Mouse (Mus musculus) spleen, adult 2 months (tissue): ENCODE data around the gene Adat1. TPM values are rescaled to one million over a fixed set of nuclear protein-coding genes. Genes with fewer than 3 reads are reported as not detected.

Source experiments
- DNase-seq, 2 experiments: peaks; one replicate each; pipeline versions ENCODE4 v3.0.0 to v3.0.0-alpha.2; 2012 to 2021; ENCODE audit warnings: low spot score in 2 of 2, low read depth in 1 of 2
- H3K27ac ChIP-seq: fragments of 200-500 bp; 2 replicates; pipeline ENCODE4 v1.5.1; 2012; ENCODE audit warnings: low read length, inconsistent platforms; ENCODE audit not compliant: insufficient read depth
- H3K27me3 ChIP-seq: fragments of 200-500 bp; 2 replicates; pipeline ENCODE4 v1.6.1; 2012; ENCODE audit warnings: mild to moderate bottlenecking, moderate library complexity, low read length, inconsistent platforms; ENCODE audit not compliant: control insufficient read depth, insufficient read depth
- H3K36me3 ChIP-seq: fragments of 200-500 bp; 2 replicates; pipeline ENCODE4 v1.6.1; 2012; ENCODE audit warnings: mild to moderate bottlenecking, low read length, inconsistent platforms; ENCODE audit not compliant: control insufficient read depth, insufficient read depth
- H3K4me1 ChIP-seq: fragments of 200-500 bp; 2 replicates; pipeline ENCODE4 v1.6.1; 2011; ENCODE audit warnings: inconsistent platforms; ENCODE audit not compliant: control insufficient read depth, insufficient read depth, insufficient read length
- H3K4me3 ChIP-seq: fragments of 200-500 bp; 2 replicates; pipeline ENCODE4 v1.5.1; 2011; ENCODE audit warnings: mild to moderate bottlenecking, inconsistent platforms; ENCODE audit not compliant: insufficient read depth, insufficient read length; ENCODE audit errors: extremely low read depth
- CTCF ChIP-seq: fragments of 200-500 bp; IDR thresholded peaks from 2 replicates; pipeline ENCODE4 v1.5.1; 2011; ENCODE audit warnings: mild to moderate bottlenecking, inconsistent platforms; ENCODE audit not compliant: insufficient read depth, insufficient read length, insufficient replicate concordance; ENCODE audit errors: extremely low read depth
- POLR2A ChIP-seq: fragments of 200-500 bp; IDR thresholded peaks from 2 replicates; pipeline ENCODE4 v1.6.1; 2011; ENCODE audit warnings: low read depth, low read length, inconsistent platforms
- WGBS: fragments of 180-500 bp; shearing (Covaris S2); methylation state at CpG from one replicate; pipeline ENCODE4 v1.1.7; 2018; 5-methylcytosine and 5-hydroxymethylcytosine counted together
- polyA plus RNA-seq: library from polyadenylated mRNA; depleted of rRNA; stranded (reverse); fragments of >200 nt; gene quantifications from 2 replicates; pipeline ENCODE4 v1.2.3, GENCODE M21; 2012

Adat1 gene
- polyA plus RNA-seq, 1 experiment = 2.6 TPM

DNA sequence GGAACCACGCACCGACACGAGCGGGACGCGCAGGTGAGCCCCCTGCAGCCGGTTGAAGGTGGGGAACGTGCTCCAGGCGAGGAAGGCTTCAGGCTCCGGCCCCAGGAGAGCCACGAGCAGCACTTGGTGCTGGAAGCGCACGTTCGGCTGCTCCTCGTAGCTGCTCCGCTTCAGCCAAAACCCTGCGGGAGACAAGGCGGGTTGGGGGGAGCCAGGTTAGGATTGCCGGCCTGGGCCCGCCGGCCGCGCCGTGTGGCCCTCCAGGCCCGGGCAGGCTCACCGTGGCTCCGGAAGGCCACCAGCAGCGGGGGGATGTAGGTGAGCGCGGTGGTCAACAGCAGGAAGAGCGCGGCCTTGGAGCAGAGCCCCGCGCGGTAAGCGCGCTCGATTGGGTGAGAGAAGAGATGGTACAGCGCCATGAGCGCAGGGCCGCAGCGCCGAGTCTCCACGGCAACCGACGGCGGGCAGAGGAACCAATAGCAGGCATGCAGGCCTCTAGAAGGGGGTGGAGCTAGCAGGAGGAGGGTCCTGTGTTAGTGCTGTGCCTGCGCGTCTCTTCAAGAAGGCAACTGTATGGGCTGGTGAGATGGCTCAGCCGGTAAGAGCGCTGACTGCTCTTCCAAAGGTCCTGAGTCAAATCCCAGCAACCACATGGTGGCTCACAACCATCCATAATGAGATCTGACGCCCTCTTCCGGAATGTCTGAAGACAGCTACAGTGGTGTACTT, 58.6 kb downstream of the Adat1 start, which contains the start of gene Tmem231:
TSS of gene Tmem231 (minus strand) at position 534 of the 729 bp plus-strand sequence.
- H3K36me3 ChIP-seq = no peaks in the 10 kb centered on the region
- no peaks in the 10 kb centered on the region for H3K27me3 ChIP-seq
- H3K4me1 ChIP-seq = peaks cover 6% of the 10 kb centered on the region
- 4% methylated on average over 52 of the region's 53 CpGs for WGBS
- peak; percentile 76 to 88 for DNase-seq
- H3K4me3 ChIP-seq = peak within 1 kb of the TSS; percentile 73
- no peak within 1 kb of the TSS; the same call in 1 of the 2 replicates for H3K27ac ChIP-seq
- TF ChIP-seq POLR2A = no peak
- TF ChIP-seq CTCF = no peak

DNA sequence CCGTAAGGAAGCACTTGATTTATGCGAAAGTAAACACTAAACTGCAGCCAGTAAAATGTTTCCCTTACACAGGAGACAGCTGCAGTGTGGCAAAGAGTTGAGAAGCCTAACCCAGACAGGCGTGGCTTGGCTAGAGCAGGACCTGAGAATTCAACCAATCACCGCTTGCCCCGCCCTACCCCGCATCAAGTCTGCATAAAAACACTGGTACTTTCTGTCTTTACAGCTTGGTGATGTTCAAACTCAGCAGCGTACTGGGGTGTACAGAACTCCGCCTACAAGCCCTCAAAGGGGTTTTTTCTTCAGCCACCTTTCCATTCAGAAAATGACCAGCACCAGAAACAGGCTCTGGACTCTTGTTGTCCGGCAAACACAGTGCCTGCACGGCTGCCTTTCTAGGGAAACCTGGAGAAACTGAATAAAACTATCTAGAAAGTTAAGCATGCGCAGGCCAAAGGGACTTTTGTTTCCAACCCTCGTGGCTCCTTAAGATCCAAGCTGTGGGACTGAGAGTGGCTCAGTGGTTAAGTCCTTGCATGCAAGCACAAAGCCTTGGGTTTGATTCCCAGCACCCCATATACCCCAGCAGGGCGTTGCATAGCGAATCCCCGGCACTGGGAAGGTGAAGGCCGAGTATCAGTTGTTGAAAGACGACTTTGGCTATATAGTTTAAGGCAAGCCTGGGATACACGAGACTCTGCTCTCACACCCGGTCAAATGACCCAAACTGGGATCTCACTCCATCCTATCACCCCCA, 59.3 kb downstream of the Adat1 start:
- H3K27ac ChIP-seq = no peak overlapping the region; the same call in 1 of the 2 replicates
- DNase-seq = peak in 1 of 2 experiments; percentile 39

DNA sequence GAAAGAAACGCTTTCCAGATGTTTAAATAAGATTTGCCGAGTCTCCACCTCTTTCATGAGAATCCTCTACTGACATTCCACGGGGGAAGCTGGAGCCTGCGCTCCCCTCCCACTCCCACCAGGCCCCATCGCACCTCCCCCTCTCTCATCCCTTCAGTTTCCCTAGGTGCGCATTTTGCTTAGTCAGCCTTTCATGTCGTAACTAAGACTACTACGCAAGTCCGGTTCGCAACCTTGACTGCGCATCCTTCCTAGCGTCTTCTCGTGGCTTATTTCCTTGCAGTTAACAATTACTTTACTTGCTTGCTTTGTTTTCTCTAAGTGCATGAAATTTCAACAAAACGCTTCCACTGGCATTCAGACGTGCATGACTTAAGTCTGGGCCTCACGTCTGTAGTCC, 60.4 kb downstream of the Adat1 start:
- no peaks in the 10 kb centered on the region for H3K36me3 ChIP-seq
- 92% methylated on average over 16 of the region's 16 CpGs for WGBS
- no peak for DNase-seq
- TF ChIP-seq CTCF (no peak), POLR2A (no peak)
- peaks cover 6% of the 10 kb centered on the region for H3K4me1 ChIP-seq
- no peaks in the 10 kb centered on the region for H3K27me3 ChIP-seq
- H3K4me3 ChIP-seq = no peak overlapping the region
- H3K27ac ChIP-seq = no peak overlapping the region

More for the DNA sequence above, 59.3 kb downstream of the Adat1 start:
- WGBS = 55% methylated on average over 19 of the region's 19 CpGs
- Histone ChIP-seq H3K4me3 (peak overlapping the region; percentile 73), H3K4me1 (peaks cover 6% of the 10 kb centered on the region), H3K36me3 (no peaks in the 10 kb centered on the region), H3K27me3 (no peaks in the 10 kb centered on the region)
- no peak for TF ChIP-seq CTCF
- TF ChIP-seq POLR2A = no peak

DNA sequence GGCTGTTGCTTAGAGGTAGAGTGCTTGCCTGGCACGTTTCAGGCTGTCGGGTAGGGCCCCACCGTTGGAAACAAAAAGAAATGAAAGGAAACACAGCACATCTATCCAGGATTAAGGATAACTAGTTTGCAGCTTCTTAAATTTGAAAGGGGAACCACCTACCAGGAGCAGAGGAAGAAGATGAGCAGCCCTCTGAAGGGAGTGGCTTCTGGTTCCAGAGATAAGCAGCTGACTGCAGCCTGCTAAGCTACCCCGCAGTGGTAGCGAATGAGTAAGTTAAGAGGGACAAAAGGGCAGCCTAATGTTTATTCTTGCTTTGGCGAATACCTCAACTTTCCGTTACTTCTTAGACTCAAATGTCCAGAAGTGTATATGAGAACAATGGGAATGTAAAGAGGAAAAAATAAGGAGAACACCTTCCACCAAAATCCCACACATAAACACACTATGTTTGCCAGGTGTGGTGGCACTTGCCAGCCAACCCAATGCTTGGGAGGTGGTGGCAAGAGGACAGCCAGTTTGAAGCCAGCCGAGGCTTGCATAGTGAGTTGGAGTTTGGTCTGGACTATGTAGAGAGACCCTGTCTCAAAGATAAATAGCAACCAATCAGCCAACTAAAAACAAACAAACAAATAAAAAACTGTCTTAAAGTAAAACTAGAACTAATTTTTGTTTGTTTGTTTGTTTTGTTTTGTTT, 62.3 kb downstream of the Adat1 start:
- H3K4me3 ChIP-seq = no peak overlapping the region
- no peaks in the 10 kb centered on the region for H3K27me3 ChIP-seq
- H3K27ac ChIP-seq = no peak overlapping the region
- no peaks in the 10 kb centered on the region for H3K36me3 ChIP-seq
- DNase-seq = no peak
- TF ChIP-seq CTCF (no peak), POLR2A (no peak)
- 69% methylated on average over 8 of the region's 8 CpGs for WGBS
- peaks cover 6% of the 10 kb centered on the region for H3K4me1 ChIP-seq

DNA sequence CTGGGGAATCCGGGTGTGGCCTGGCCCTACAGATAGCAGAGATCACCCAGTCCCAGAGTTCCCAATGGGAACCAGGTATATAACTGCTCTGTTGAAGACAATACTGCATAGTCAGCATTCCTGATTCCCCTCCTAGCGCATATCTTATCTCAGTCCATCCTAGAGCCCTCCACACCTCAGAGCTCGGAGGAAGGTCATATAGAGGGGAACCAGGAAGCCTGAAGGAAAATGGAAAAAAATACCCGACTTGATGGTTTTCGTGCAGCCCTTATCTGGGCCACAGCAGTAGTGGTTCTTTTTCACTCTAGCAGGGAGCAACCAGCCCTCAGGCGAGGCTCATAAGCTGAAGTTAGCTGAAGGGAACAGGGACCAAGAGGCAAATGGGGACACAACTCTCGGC, 67.1 kb downstream of the Adat1 start:
- Histone ChIP-seq H3K4me1 (no peaks in the 10 kb centered on the region; the same call in 1 of the 2 replicates), H3K27ac (no peak overlapping the region), H3K4me3 (no peak overlapping the region), H3K27me3 (no peaks in the 10 kb centered on the region), H3K36me3 (no peaks in the 10 kb centered on the region)
- WGBS = 83% methylated on average over 7 of the region's 7 CpGs
- DNase-seq = no peak
- no peak for TF ChIP-seq CTCF
- no peak for TF ChIP-seq POLR2A

DNA sequence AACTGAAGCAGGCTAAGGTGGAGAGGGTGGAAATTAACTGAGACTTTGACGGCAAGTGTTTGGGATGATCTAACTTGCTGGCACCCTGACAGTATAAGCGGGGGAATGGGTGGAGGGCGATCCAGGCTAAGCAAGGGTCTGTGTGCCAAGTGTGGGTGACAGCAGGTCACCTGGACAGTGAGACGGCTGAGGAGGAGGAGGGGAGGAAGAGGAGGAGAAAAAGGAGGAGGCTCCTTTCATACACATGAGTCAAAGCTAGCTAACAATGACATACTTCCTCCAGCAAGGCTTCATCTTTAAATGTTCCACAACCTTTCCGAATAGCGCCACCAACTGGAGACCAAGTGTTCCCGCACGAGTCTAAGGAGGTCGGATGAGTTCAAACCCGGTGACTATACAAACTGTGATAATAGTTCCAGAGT, 68.7 kb downstream of the Adat1 start:
- Histone ChIP-seq H3K27me3 (no peaks in the 10 kb centered on the region), H3K4me1 (no peaks in the 10 kb centered on the region; the same call in 1 of the 2 replicates), H3K4me3 (peak overlapping the region; percentile 1; the same call in 1 of the 2 replicates), H3K27ac (no peak overlapping the region), H3K36me3 (no peaks in the 10 kb centered on the region)
- 24% methylated on average over 10 of the region's 10 CpGs for WGBS
- peak; percentile 26 to 39 for DNase-seq
- TF ChIP-seq POLR2A (no peak), CTCF (peak; percentile 24; the same call in 1 of the 2 replicates)
